Mouse (Mus musculus) liver, postnatal 0 days (tissue): Measurements from ENCODE around the gene Dynlt1f. TPM values are rescaled to one million over a fixed set of nuclear protein-coding genes. Genes with fewer than 3 reads are reported as not detected.
"Not testable (repeated sequence)": the region's sequence is repeated elsewhere in the genome, so short reads cannot be mapped to it uniquely, and the experiment has no call there.

ENCODE experiments used
- ATAC-seq: fragments of 200-750 bp; cut with Nextera tagmentation; 2 replicates; pipeline ENCODE4 v1.8.0; 2017; ENCODE audit warnings: mild to moderate bottlenecking, moderate library complexity
- DNase-seq: peaks from one replicate; pipeline ENCODE4 v3.0.0-alpha.2; 2016
- H3K27ac ChIP-seq: fragments of 300-500 bp; sonication (generic); 2 replicates; pipeline ENCODE4 v1.5.1; 2014; ENCODE audit warnings: antibody characterized with exemption, moderate library complexity, mild to moderate bottlenecking, low read depth
- H3K27me3 ChIP-seq: fragments of 300-500 bp; sonication (generic); 2 replicates; pipeline ENCODE4 v1.6.1; 2014; ENCODE audit warnings: low read length, control low read depth, mixed read lengths; ENCODE audit not compliant: insufficient read depth
- H3K36me3 ChIP-seq: fragments of 300-500 bp; sonication (generic); replicated peaks from 2 replicates; pipeline ENCODE4 v1.6.1; 2014; ENCODE audit warnings: mild to moderate bottlenecking, control low read depth, low read length, moderate library complexity, mixed read lengths; ENCODE audit not compliant: insufficient read depth
- H3K4me1 ChIP-seq: fragments of 300-500 bp; sonication (generic); 2 replicates; pipeline ENCODE4 v1.6.1; 2014; ENCODE audit warnings: antibody characterized with exemption, mild to moderate bottlenecking, control low read depth; ENCODE audit not compliant: insufficient read depth
- H3K4me2 ChIP-seq: fragments of 300-500 bp; sonication (generic); 2 replicates; pipeline ENCODE4 v1.6.1; 2014; ENCODE audit warnings: low read depth, mild to moderate bottlenecking, low read length, moderate library complexity, mixed read lengths
- H3K4me3 ChIP-seq: fragments of 300-500 bp; sonication (generic); 2 replicates; pipeline ENCODE4 v1.5.1; 2014; ENCODE audit warnings: low read depth, low read length
- H3K9ac ChIP-seq: fragments of 300-500 bp; sonication (generic); replicated peaks from 2 replicates; pipeline ENCODE4 v1.6.1; 2014; ENCODE audit warnings: mild to moderate bottlenecking, moderate library complexity
- H3K9me3 ChIP-seq: fragments of 300-500 bp; sonication (generic); 2 replicates; pipeline ENCODE4 v1.6.1; 2016; ENCODE audit warnings: mild to moderate bottlenecking, control low read depth, low read length, mixed read lengths
- WGBS: fragments of 180-500 bp; shearing (Covaris S2); extraction: QIAGEN DNeasy Blood & Tissue Kit; methylation state at CpG from one replicate; pipeline ENCODE4 v1.1.7; 2014; ENCODE audit not compliant: insufficient replicate concordance; 5-methylcytosine and 5-hydroxymethylcytosine counted together
- polyA plus RNA-seq: library from polyadenylated mRNA; unstranded; fragments of >200 nt; fragmentation: Nextera tagmentation; extraction: Ambion mirVana; gene quantifications from 2 replicates; pipeline ENCODE4 v1.2.1, GENCODE M21; 2015

Gene Dynlt1f
- polyA plus RNA-seq, 1 experiment from 2014 or later, result 52.8 TPM

GRCm38 (mm10) chr17:6598356-6598755, 57.3 kb downstream of the Dynlt1f start:
- not testable (repeated sequence) for H3K27me3 ChIP-seq, ATAC-seq, H3K4me3 ChIP-seq, H3K36me3 ChIP-seq, DNase-seq, H3K27ac ChIP-seq, H3K9me3 ChIP-seq, H3K4me2 ChIP-seq, H3K4me1 ChIP-seq, H3K9ac ChIP-seq
- 74% methylated on average over 7 of the region's 7 CpGs for WGBS

Other genes starting within 250 kb of the Dynlt1f start
- gene Dynlt1b, start 225.8 kb downstream of the Dynlt1f start, polyA plus RNA-seq, result 164 and 165 TPM in 2 replicates
- 6.7 and 7.0 TPM in 2 replicates for gene Dynlt1c, start 54.2 kb downstream of the Dynlt1f start, polyA plus RNA-seq
- gene Sytl3, start 3.2 kb upstream of the Dynlt1f start, polyA plus RNA-seq, result 0.18 and 0.21 TPM in 2 replicates
- gene Ezr, start 126.9 kb upstream of the Dynlt1f start, polyA plus RNA-seq, result 32.0 and 34.8 TPM in 2 replicates